Mouse (Mus musculus) liver, postnatal 0 days (tissue): ENCODE measurements around the gene Ppp1r3c.

Experiments
- CTCF ChIP-seq: sonication (generic); IDR thresholded peaks from 2 replicates; pipeline ENCODE4 v1.5.1; 2016; ENCODE audit warnings: antibody characterized with exemption, low read depth
- EP300 ChIP-seq: IDR thresholded peaks from 2 replicates; pipeline ENCODE4 v1.6.1; 2016; ENCODE audit warnings: antibody characterized with exemption, low read depth, mild to moderate bottlenecking

GRCm38 (mm10) chr19:36691941-36692340 lies 44.5 kb downstream of the Ppp1r3c start:
- TF ChIP-seq EP300 (no peak), CTCF (no peak)
